Mouse (Mus musculus) frontal cortex, adult 2 months (tissue): ENCODE measurements at regions not wholly inside any gene's neighbourhood (a gene's known extent, or its start where the extent isn't known, plus 50 kb on each side); places are given as distances from the start of the nearest gene placed in this dataset.

ENCODE experiments used
- DNase-seq, 2 experiments: peaks; one replicate each; pipeline ENCODE4 v3.0.0; 2022; ENCODE audit warnings: low spot score in 1 of 2; ENCODE audit errors: extremely low spot score in 1 of 2

- no peak for DNase-seq
These were observed 6458.7 kb downstream of the 9330182O14Rik start for GRCm38 (mm10) chr15:46592868-46593267.

GRCm38 (mm10) chr15:46598328-46598727 lies 6464.2 kb downstream of the 9330182O14Rik start:
- DNase-seq = peak in 1 of 2 experiments; percentile 37

GRCm38 (mm10) chr15:46623431-46624029 lies 6489.4 kb downstream of the 9330182O14Rik start:
- DNase-seq = no peak

GRCm38 (mm10) chr15:46625001-46625632 lies 6491.0 kb downstream of the 9330182O14Rik start:
- DNase-seq = no peak
